Mouse (Mus musculus) lung, adult 18-20 months (tissue): ENCODE data around the gene Cdr2.
A peak's percentile ranks its signal among the peaks of the same experiment; 100 is the strongest.
"Not testable (repeated sequence)": the region's sequence is repeated elsewhere in the genome, so short reads cannot be mapped to it uniquely, and the experiment has no call there.

Source experiments
- DNase-seq, 2 experiments: peaks; one replicate each; pipeline ENCODE4 v3.0.0; 2022; ENCODE audit warnings: mixed read lengths in 2 of 2

The Cdr2 gene

GRCm38 (mm10) chr7:120970112-120970511 is 12.0 kb downstream of the Cdr2 start:
- DNase-seq = no peak

- DNase-seq = no peak
These were observed 12.9 kb downstream of the Cdr2 start for GRCm38 (mm10) chr7:120969221-120969620.

GRCm38 (mm10) chr7:120963126-120963525 is 19.0 kb downstream of the Cdr2 start:
- no peak for DNase-seq

DNA sequence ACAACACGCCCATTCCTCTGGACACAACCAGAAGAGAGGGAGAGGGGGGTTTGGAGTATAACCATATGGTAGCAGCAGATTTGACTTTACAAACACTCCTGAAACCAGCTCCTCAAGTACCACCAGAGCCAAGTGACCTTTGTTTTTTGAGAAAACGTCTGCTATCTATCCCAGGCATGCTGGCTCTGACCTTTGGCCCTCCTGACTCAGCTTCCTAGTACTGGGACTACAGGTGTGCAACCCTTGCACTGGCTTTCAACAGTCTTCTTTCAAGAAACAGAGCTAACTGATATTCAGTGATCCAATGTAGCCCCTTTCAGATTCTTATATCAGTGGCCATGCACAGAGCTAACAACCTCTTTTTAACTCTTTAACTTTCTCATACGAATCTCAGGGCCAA is 20.2 kb downstream of the Cdr2 start:
- DNase-seq = no peak

DNA sequence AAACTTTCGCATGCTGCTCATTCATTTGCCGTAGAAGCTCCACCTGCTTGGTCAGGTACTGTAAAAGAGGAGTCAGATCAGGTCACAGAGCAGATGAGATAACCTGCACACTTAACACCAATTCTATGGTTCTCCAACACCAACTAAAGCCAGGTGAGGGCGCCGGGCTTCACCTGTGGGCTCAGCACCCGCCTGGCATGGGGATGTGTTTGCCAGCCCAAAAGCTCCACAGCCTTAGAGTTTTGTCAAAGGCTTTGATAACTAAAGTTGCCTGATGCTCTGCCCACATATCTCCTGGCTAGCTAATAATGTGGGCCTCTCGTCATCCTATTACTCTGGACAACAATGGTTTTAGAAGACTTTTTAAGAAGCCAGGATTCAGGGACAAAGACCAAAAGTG is 21.5 kb downstream of the Cdr2 start:
- DNase-seq = no peak

DNA sequence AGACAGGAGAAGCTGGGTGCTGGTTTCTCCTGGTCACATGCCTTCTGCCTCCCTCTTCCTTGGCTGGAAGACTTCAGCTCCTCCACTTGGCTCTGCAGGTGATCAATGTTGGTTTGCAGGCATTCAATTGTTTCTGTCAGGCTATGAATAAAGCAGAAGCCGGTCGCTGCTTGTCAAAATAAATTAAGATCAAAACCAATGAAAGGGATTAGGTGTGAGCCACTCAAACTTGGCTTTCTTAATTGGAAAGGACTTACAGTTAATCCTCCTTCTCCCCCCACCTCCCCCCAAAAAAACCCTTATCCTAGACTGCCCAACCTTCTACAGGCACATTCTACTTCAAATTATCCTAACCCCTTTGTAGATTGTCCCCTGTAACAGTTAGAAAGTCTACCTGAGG is 22.0 kb downstream of the Cdr2 start:
- no peak for DNase-seq

DNA sequence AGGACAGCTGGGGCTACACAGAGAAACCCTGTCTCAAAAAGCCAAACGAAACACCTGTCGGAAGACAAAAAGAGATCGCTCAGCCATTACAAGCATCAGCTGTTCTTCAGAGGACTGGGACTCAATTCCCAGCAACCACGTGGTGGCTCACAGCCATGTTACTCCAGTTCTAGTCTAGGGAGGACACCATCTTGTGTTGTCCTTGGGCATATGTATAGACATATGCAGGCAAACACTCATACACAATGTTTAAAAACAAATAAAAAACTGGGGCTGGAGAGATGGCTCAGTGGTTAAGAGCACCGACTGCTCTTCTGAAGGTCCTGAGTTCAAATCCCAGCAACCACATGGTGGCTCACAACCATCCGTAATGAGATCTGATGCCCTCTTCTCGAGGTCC is 28.5 kb downstream of the Cdr2 start:
- DNase-seq = not testable (repeated sequence)

- DNase-seq = no peak
These were observed 38.1 kb downstream of the Cdr2 start for GRCm38 (mm10) chr7:120943936-120944509.

DNA sequence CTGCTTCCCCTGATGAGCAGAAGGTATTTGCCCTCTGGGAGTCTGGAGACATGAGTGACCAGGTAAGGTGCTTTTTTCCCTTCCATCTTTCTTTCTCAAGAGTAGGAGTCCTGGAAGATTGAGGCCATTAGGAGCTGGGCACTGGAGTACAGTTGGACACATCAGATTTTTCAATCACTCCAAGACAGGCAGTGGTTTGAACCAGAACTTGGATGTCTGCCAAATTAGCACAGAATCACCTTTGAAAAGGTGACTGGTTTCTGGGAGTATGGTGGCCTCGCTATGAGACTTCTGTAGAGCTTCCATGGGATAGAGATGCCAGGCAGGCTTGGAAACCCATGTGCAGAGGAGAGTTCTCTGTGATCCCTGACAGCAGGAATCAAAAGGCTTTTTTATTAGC is 39.6 kb downstream of the Cdr2 start:
- no peak for DNase-seq

GRCm38 (mm10) chr7:120941214-120941613 is 40.9 kb downstream of the Cdr2 start:
- DNase-seq = no peak

DNA sequence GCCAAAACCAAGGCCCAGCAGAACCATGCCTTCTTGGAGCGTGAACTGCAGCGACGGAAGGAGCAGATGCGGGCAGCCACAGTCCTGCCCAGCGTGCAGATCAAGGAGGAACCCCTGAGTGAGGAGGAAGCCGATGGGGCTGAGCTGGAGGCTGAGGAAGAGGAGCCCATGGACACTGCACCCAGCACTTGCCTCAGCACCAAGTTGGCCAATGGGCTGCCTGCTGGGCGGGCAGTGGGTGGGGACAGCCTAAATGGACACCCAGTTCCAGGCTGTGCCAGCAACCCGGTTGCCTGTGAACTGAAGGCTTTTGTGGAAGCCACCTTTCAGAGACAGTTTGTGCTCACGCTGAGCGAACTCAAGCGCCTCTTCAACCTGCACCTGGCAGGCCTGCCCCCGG is 41.8 kb downstream of the Cdr2 start:
- no peak for DNase-seq

DNA sequence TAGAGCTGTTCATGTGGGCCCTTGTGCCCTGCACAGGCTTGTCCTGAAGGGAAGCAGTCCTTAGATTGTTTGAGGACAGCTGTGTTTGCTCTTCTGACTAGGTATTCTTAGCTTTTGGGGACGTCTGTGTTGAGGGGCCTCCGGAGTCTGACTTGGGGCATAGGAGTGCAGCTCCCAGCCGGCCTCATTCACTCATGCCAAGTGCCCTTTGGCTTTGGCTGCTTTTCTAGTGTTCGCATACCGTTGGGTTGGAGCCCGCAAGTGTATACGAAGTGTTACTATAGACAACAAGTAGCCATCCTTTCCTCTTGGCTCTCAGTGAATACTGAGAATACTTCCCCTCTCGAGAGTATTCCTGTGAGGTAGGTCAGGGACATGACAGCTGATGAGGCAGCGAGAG is 43.9 kb downstream of the Cdr2 start:
- DNase-seq = no peak

DNA sequence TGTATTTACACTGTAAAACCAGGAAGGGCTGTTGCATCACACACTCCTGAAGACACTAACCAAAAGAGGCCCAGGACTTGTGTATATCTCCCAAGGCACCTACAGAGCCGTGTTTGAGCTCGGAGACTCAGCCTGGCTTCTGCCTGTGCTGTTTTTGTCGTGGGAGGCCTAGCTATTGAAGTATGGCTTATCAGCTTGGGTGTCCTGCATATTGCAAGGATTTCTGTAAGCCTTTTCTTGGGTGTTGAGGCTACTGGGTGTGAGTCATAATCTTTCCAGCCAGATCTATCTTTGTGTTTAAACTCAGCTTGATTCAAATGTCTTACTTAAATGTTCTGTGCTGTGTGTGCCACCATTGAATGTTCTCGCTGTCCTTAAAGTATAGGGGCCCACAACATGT is 45.6 kb downstream of the Cdr2 start:
- DNase-seq = no peak

DNA sequence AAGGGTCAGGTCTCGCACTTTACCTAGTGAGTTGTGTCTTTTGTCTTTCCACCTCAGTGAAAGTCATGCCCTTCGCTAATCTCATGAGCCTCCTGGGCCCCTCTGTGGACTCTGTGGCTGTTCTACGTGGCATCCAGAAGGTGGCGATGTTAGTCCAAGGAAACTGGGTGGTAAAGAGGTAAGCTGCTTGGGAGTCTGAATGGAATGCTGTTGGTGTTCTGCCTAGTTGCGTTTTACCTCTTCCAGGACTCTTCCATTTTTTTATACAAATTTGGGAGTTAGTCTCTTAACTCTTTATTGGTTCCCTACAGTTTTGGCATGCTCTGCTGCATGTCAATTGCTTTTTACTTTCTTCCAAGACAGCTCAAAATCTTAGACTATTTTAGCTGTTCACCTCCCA is 47.4 kb downstream of the Cdr2 start:
- peak; percentile 30 to 51 for DNase-seq

GRCm38 (mm10) chr7:120933680-120934195 is 48.4 kb downstream of the Cdr2 start:
- no peak for DNase-seq

GRCm38 (mm10) chr7:120933110-120933509 is 49.0 kb downstream of the Cdr2 start:
- no peak for DNase-seq

- DNase-seq = peak; percentile 55 to 75
These were observed 63.6 kb downstream of the Cdr2 start for GRCm38 (mm10) chr7:120918526-120918962.

DNA sequence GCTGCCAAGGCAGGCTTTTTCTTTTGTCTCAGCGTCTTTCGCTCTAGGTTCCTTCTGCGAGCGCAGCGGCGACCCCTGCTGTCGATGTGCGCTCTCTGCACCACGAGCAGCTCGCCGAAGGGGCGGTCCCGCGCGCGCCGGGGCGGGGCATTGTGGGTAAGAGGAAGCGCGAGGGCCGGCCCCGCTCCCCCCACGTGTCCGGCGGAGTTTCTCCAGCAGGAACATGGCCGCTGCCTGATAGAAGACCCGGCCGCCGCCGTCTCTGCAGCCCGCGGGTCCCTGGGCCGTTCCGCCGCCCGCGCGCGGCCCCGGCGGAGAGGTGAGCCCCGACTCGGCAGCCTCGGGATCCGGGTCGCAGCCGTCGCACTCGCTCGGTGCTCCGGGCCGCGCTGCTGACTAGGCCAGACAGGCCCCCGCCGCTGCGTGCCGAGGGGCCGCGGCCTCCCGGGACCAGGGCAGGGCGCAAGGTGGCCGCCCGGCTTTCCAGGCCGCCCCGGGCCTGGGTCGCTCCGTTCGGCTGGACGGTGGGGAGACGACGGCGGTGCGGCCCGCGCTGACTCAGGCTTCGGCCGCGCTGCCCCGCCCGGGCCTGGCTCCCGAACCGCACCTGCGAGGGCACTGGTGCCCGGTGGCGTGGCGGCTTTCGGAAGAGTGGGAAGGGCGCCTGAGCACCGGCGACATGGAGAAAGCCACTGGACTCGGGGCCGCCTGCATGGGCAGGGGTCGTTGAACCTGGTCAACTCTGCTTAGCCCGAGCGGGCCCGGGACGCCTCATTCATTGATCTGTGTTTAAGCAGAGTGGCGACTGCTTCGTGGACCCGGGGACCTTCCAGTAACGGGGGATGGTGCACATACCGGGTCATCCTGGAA is 64.3 kb downstream of the Cdr2 start, which contains the start of gene Polr3e:
Gene Polr3e, plus strand, starts transcription at position 153 of the 870 bp plus-strand sequence.
- DNase-seq = peak; percentile 99

DNA sequence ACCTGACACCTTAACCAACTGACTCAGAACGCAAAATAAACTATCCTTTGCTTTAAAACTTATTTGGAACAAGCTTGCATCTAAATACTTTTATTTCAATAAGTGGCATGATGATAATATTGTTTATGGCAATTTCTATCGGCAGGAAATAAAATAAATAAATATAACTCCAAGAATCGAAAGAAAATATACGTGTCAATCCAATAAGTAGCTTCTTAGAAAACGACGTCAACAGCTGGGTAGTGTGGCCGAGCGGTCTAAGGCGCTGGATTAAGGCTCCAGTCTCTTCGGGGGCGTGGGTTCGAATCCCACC is 64.9 kb downstream of the Cdr2 start:
- no peak for DNase-seq

GRCm38 (mm10) chr7:120916262-120916875 is 65.7 kb downstream of the Cdr2 start:
- DNase-seq = no peak

DNA sequence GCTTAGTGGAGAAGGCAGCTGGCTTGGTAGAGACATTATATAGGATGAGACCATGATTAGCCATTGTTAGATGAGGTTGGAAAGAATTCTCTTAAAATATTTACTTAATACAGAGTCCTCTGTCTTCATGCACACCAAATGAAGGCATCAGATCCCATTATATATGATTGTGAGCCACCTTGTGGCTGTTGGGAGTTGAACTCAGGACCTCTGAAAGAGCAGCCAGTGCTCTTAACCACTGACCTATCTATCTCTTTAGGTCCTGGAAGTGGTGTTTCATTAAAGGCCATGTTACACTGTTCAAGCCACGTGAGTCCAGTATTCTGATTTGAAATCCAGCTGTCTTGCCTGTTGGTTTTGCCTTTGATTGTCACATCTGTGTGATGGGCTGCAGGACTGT is 68.8 kb downstream of the Cdr2 start:
- no peak for DNase-seq

GRCm38 (mm10) chr7:120911268-120911667 is 70.8 kb downstream of the Cdr2 start:
- not testable (repeated sequence) for DNase-seq

DNA sequence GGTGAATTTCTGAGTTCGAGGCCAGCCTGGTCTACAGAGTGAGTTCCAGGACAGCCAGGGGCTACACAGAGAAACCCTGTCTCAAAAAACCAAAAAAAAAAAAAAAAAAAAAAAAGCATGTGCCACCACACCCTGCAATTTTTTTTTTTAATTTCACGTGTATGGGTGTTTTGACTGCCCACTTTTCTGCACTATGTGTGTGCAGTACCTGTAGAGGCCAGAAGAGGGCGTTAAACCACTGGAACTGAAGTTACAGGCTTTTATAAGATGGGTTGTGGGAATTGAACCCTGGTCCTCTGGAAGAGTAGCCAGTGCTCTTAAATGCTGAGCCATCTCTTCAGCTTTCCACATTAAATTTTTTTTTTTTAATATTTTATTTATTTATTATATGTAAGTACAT is 71.9 kb downstream of the Cdr2 start:
- DNase-seq = not testable (repeated sequence)
